Mouse (Mus musculus) midbrain, embryonic 11.5 days (tissue): ENCODE results near the gene Skida1. TPM values are rescaled to one million over a fixed set of nuclear protein-coding genes. Genes with fewer than 3 reads are reported as not detected.
"Not testable (repeated sequence)": the region's sequence is repeated elsewhere in the genome, so short reads cannot be mapped to it uniquely, and the experiment has no call there.

Experiments
- ATAC-seq: fragments of 200-750 bp; cut with Nextera tagmentation; 2 replicates; pipeline ENCODE4 v1.8.0; 2017; ENCODE audit warnings: moderate TSS enrichment, moderate library complexity; ENCODE audit not compliant: low FRiP score
- DNase-seq: peaks from one replicate; pipeline ENCODE4 v3.0.0; 2015; ENCODE audit warnings: low spot score; ENCODE audit errors: missing footprints
- H3K27ac ChIP-seq: fragments of 300-500 bp; sonication (generic); 2 replicates; pipeline ENCODE4 v1.5.1; 2014; ENCODE audit warnings: low read depth, low read length
- H3K27me3 ChIP-seq: fragments of 300-500 bp; sonication (generic); 2 replicates; pipeline ENCODE4 v1.6.1; 2014; ENCODE audit warnings: mild to moderate bottlenecking, low read length, moderate library complexity, mixed read lengths; ENCODE audit not compliant: control insufficient read depth, insufficient read depth
- H3K36me3 ChIP-seq: fragments of 300-500 bp; sonication (generic); 2 replicates; pipeline ENCODE4 v1.6.1; 2014; ENCODE audit warnings: mild to moderate bottlenecking, low read length, moderate library complexity, mixed read lengths; ENCODE audit not compliant: control insufficient read depth, insufficient read depth
- H3K4me1 ChIP-seq: fragments of 300-500 bp; sonication (generic); 2 replicates; pipeline ENCODE4 v1.6.1; 2014; ENCODE audit warnings: low read length; ENCODE audit not compliant: control insufficient read depth, insufficient read depth
- H3K4me2 ChIP-seq: fragments of 300-500 bp; sonication (generic); 2 replicates; pipeline ENCODE4 v1.6.1; 2014; ENCODE audit warnings: mild to moderate bottlenecking, moderate library complexity
- H3K4me3 ChIP-seq: fragments of 300-500 bp; sonication (generic); 2 replicates; pipeline ENCODE4 v1.5.1; 2014; ENCODE audit warnings: low read depth, low read length
- H3K9ac ChIP-seq: fragments of 300-500 bp; sonication (generic); 2 replicates; pipeline ENCODE4 v1.6.1; 2014; ENCODE audit warnings: low read length
- H3K9me3 ChIP-seq: fragments of 300-500 bp; sonication (generic); 2 replicates; pipeline ENCODE4 v1.6.1; 2016; ENCODE audit warnings: low read length; ENCODE audit not compliant: control insufficient read depth
- WGBS: fragments of 180-500 bp; shearing (Covaris S2); extraction: QIAGEN DNeasy Blood & Tissue Kit; methylation state at CpG from one replicate; pipeline ENCODE4 v1.1.7; 2014; 5-methylcytosine and 5-hydroxymethylcytosine counted together
- polyA plus RNA-seq: library from polyadenylated mRNA; unstranded; fragments of >200 nt; fragmentation: Nextera tagmentation; extraction: Ambion mirVana; gene quantifications from 2 replicates; pipeline ENCODE4 v1.2.1, GENCODE M21; 2014

Gene Skida1
- 22.9 and 23.4 TPM in 2 replicates for polyA plus RNA-seq

GRCm38 (mm10) chr2:18048453-18049075 lies at the start of gene Skida1:
TSS of gene Skida1 (minus strand) at chr2:18049051.
- H3K36me3 ChIP-seq, result no peaks in the 10 kb centered on the region
- H3K4me3 ChIP-seq, result peak within 1 kb of the TSS; percentile 100
- under 1% methylated on average over 17 of the region's 17 CpGs for WGBS
- H3K9ac ChIP-seq, result peak within 1 kb of the TSS; percentile 100
- peak within 1 kb of the TSS; percentile 94 for H3K4me2 ChIP-seq
- DNase-seq (peak; percentile 96), ATAC-seq (peak; percentile 54)
- H3K4me1 ChIP-seq, result peaks cover 27% of the 10 kb centered on the region
- H3K27ac ChIP-seq, result peak within 1 kb of the TSS; percentile 100
- no peaks in the 10 kb centered on the region for H3K27me3 ChIP-seq
- no peaks in the 10 kb centered on the region for H3K9me3 ChIP-seq

- peaks cover 4% of the 10 kb centered on the region; the same call in 1 of the 2 replicates for H3K9me3 ChIP-seq
- no peak overlapping the region for H3K9ac ChIP-seq
- WGBS, result 84% methylated on average over 2 of the region's 2 CpGs
- no peak overlapping the region for H3K27ac ChIP-seq
- no peak overlapping the region for H3K4me2 ChIP-seq
- DNase-seq (no peak), ATAC-seq (no peak)
- H3K36me3 ChIP-seq, result peaks cover 6% of the 10 kb centered on the region; the same call in 1 of the 2 replicates
- H3K4me3 ChIP-seq, result no peak overlapping the region
- H3K27me3 ChIP-seq, result no peaks in the 10 kb centered on the region
- no peaks in the 10 kb centered on the region for H3K4me1 ChIP-seq
Observed at GRCm38 (mm10) chr2:18095804-18096203, 47.0 kb upstream of the Skida1 start.

- ATAC-seq, result no peak
- Histone ChIP-seq H3K9me3 (no peaks in the 10 kb centered on the region), H3K9ac (no peak overlapping the region), H3K27ac (no peak overlapping the region), H3K4me2 (no peak overlapping the region), H3K36me3 (peaks cover 5% of the 10 kb centered on the region; the same call in 1 of the 2 replicates), H3K27me3 (no peaks in the 10 kb centered on the region), H3K4me3 (no peak overlapping the region), H3K4me1 (no peaks in the 10 kb centered on the region)
- DNase-seq, result no peak
Observed at GRCm38 (mm10) chr2:18094319-18094718, 45.5 kb upstream of the Skida1 start.

GRCm38 (mm10) chr2:18093858-18094257 lies 45.0 kb upstream of the Skida1 start:
- no peaks in the 10 kb centered on the region for H3K4me1 ChIP-seq
- no peak for DNase-seq
- H3K9me3 ChIP-seq, result no peaks in the 10 kb centered on the region
- H3K27me3 ChIP-seq, result no peaks in the 10 kb centered on the region
- H3K27ac ChIP-seq, result no peak overlapping the region
- H3K4me2 ChIP-seq, result no peak overlapping the region
- H3K36me3 ChIP-seq, result peaks cover 5% of the 10 kb centered on the region; the same call in 1 of the 2 replicates
- no peak overlapping the region for H3K9ac ChIP-seq
- no peak for ATAC-seq
- WGBS, result 94% methylated on average over 1 of the region's 1 CpGs
- H3K4me3 ChIP-seq, result no peak overlapping the region

GRCm38 (mm10) chr2:18087695-18088094 lies 38.8 kb upstream of the Skida1 start:
- not testable (repeated sequence) for ATAC-seq

GRCm38 (mm10) chr2:18080182-18080860 lies 31.5 kb upstream of the Skida1 start:
- H3K36me3 ChIP-seq, result peaks cover 4% of the 10 kb centered on the region
- 93% methylated on average over 2 of the region's 2 CpGs for WGBS
- no peak for ATAC-seq

More at GRCm38 (mm10) chr2:18087695-18088094, 38.8 kb upstream of the Skida1 start:
- H3K4me3 ChIP-seq, H3K9me3 ChIP-seq, H3K9ac ChIP-seq, H3K27ac ChIP-seq, H3K27me3 ChIP-seq, H3K4me2 ChIP-seq, H3K4me1 ChIP-seq, DNase-seq: not testable (repeated sequence)
- WGBS, result 96% methylated on average over 3 of the region's 3 CpGs
- peaks cover 11% of the 10 kb centered on the region for H3K36me3 ChIP-seq

GRCm38 (mm10) chr2:18071947-18072346 lies 23.1 kb upstream of the Skida1 start:
- WGBS, result 92% methylated on average over 2 of the region's 2 CpGs
- Histone ChIP-seq H3K4me2 (no peak overlapping the region), H3K4me1 (no peaks in the 10 kb centered on the region), H3K9ac (no peak overlapping the region), H3K27me3 (no peaks in the 10 kb centered on the region), H3K4me3 (no peak overlapping the region), H3K9me3 (no peaks in the 10 kb centered on the region), H3K36me3 (no peaks in the 10 kb centered on the region), H3K27ac (no peak overlapping the region)
- ATAC-seq, result no peak
- no peak for DNase-seq

More at GRCm38 (mm10) chr2:18080182-18080860, 31.5 kb upstream of the Skida1 start:
- Histone ChIP-seq H3K4me2 (no peak overlapping the region), H3K4me3 (no peak overlapping the region), H3K9ac (no peak overlapping the region), H3K9me3 (no peaks in the 10 kb centered on the region), H3K4me1 (no peaks in the 10 kb centered on the region), H3K27me3 (no peaks in the 10 kb centered on the region), H3K27ac (no peak overlapping the region)
- DNase-seq, result no peak

GRCm38 (mm10) chr2:18068071-18068796 lies 19.4 kb upstream of the Skida1 start:
- H3K4me3 ChIP-seq, result no peak overlapping the region
- 85% methylated on average over 4 of the region's 4 CpGs for WGBS

GRCm38 (mm10) chr2:18066436-18066835 lies 17.6 kb upstream of the Skida1 start:
- H3K4me3 ChIP-seq, result peak overlapping the region; percentile 92; the same call in 1 of the 2 replicates
- no peak overlapping the region for H3K27ac ChIP-seq
- peak; percentile 78 for DNase-seq
- ATAC-seq, result no peak
- no peaks in the 10 kb centered on the region for H3K36me3 ChIP-seq
- no peak overlapping the region for H3K9ac ChIP-seq
- no peaks in the 10 kb centered on the region for H3K9me3 ChIP-seq
- no peaks in the 10 kb centered on the region for H3K27me3 ChIP-seq
- H3K4me1 ChIP-seq, result peaks cover 8% of the 10 kb centered on the region
- peak overlapping the region; percentile 90; the same call in 1 of the 2 replicates for H3K4me2 ChIP-seq

More at GRCm38 (mm10) chr2:18068071-18068796, 19.4 kb upstream of the Skida1 start:
- DNase-seq, result peak; percentile 81
- Histone ChIP-seq H3K9ac (no peak overlapping the region), H3K4me1 (peaks cover 8% of the 10 kb centered on the region), H3K27me3 (no peaks in the 10 kb centered on the region), H3K9me3 (no peaks in the 10 kb centered on the region), H3K27ac (no peak overlapping the region), H3K36me3 (no peaks in the 10 kb centered on the region), H3K4me2 (no peak overlapping the region)
- ATAC-seq, result no peak
